Mouse (Mus musculus) liver, adult 10 weeks (tissue): ENCODE data around the gene Pdgfc. TPM values are rescaled to one million over a fixed set of nuclear protein-coding genes. Genes with fewer than 3 reads are reported as not detected.

Experiments
- polyA plus RNA-seq: library from polyadenylated mRNA; stranded (reverse); fragments of 350-450 nt; fragmentation: Illumina TruSeq; extraction: RNeasy Lipid Tissue Mini Kit (QIAGEN cat#74804); gene quantifications from one replicate; pipeline ENCODE4 v1.2.3, GENCODE M21; 2014; ENCODE audit warnings: low read depth, low replicate concordance

Gene Pdgfc
- polyA plus RNA-seq = 10.0 TPM

DNA sequence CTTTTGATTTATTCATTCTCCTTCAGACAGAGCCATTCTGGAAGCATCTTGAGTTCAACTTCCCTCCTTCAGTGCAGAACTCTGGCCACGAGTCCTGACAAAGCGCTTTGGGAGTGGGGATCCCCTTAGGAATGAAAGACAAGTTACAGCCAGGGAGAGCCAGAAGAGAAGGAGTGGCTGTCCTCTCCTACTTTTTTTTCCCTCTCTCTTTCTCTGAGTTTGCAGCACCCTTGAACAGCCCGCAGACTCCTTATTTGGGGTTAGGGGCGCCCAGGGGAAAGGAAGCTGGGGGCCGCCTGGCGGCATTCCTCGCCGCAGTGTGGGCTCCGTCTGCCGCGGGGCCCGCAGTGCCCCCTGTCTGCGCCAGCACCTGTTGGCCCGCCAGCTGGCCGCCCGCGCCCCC is at the start of gene Pdgfc:
TSS of gene Pdgfc (plus strand) at position 266 of the 403 bp plus-strand sequence.

Other genes with a start within 250 kb of the Pdgfc start
- gene Gria2, start 233.6 kb upstream of the Pdgfc start, polyA plus RNA-seq = not detected
- not detected for gene Glrb, start 122.8 kb upstream of the Pdgfc start, polyA plus RNA-seq